Mouse (Mus musculus) heart, postnatal 10 days (tissue): ENCODE results near the gene 2610301B20Rik. TPM values are rescaled to one million over a fixed set of nuclear protein-coding genes. Genes with fewer than 3 reads are reported as not detected.

ENCODE experiments used
- DNase-seq, 2 experiments: peaks; one replicate each; pipeline ENCODE4 v3.0.0; 2021
- intact Hi-C: fragments of 180-260 bp; cut with DNase I; formaldehyde crosslinking; loops from one replicate; pipeline ENCODE4 v1.15.1; 2025
- microRNA-seq, 2 experiments: library from miRNA; unstranded; fragments of <30 nt; microRNA quantifications; one replicate each; pipeline ENCODE4 v1.2.0; 2022
- total RNA-seq, 2 experiments: library from RNA; stranded (reverse); gene quantifications; 2 replicates each; pipeline ENCODE4 v1.2.3; 2021

Gene 2610301B20Rik
- total RNA-seq, 2 experiments from 2014 or later = 8.8 to 9.9 TPM

- intact Hi-C loops = no loop called here
- DNase-seq = no peak
Observed at GRCm38 (mm10) chr4:10936766-10937165, 62.5 kb downstream of the 2610301B20Rik start.

Small RNA genes lying within 50 kb of the gene (microRNA-seq; reads per million reads assigned to microRNA genes)
- gene Mir3471-1 (0 reads per million in 2 experiments), gene n-TSaga9 (7.1 to 12.2 reads per million in 2 experiments)
